Mouse (Mus musculus): ENCODE data around the gene Adamtsl3. TPM values are rescaled to one million over a fixed set of nuclear protein-coding genes. Genes with fewer than 3 reads are reported as not detected.

The Adamtsl3 gene
- 1.1 and 1.6 TPM in 2 replicates for polyA plus RNA-seq (2012; rRNA removed)

GRCm38 (mm10) chr7:82335211-82336121, at the start of gene Adamtsl3:
Gene Adamtsl3 (plus strand): TSS chr7:82335694.

GRCm38 (mm10) chr7:82648353-82649080, 313.0 kb downstream of the Adamtsl3 start, which contains the start of the genes Saxo2 and Efl1:
Gene Saxo2 (minus strand): TSS chr7:82648528.
Gene Efl1 (plus strand): TSS chr7:82648614.

Other genes starting within 250 kb of the Adamtsl3 start
- 55.4 and 57.7 TPM in 2 replicates for gene Sh3gl3, start 161.9 kb upstream of the Adamtsl3 start, polyA plus RNA-seq (2012; rRNA removed)

Data from central nervous system, embryonic 18 days (tissue).